Mouse (Mus musculus) liver, postnatal 0 days (tissue): Measurements from ENCODE around the gene F11r. TPM values are rescaled to one million over a fixed set of nuclear protein-coding genes. Genes with fewer than 3 reads are reported as not detected.

ENCODE experiments used
- ATAC-seq: fragments of 200-750 bp; cut with Nextera tagmentation; 2 replicates; pipeline ENCODE4 v1.8.0; 2017; ENCODE audit warnings: mild to moderate bottlenecking, moderate library complexity
- DNase-seq: peaks from one replicate; pipeline ENCODE4 v3.0.0-alpha.2; 2016
- H3K27ac ChIP-seq: fragments of 300-500 bp; sonication (generic); 2 replicates; pipeline ENCODE4 v1.5.1; 2014; ENCODE audit warnings: antibody characterized with exemption, moderate library complexity, mild to moderate bottlenecking, low read depth
- H3K27me3 ChIP-seq: fragments of 300-500 bp; sonication (generic); 2 replicates; pipeline ENCODE4 v1.6.1; 2014; ENCODE audit warnings: low read length, control low read depth, mixed read lengths; ENCODE audit not compliant: insufficient read depth
- H3K36me3 ChIP-seq: fragments of 300-500 bp; sonication (generic); replicated peaks from 2 replicates; pipeline ENCODE4 v1.6.1; 2014; ENCODE audit warnings: mild to moderate bottlenecking, control low read depth, low read length, moderate library complexity, mixed read lengths; ENCODE audit not compliant: insufficient read depth
- H3K4me1 ChIP-seq: fragments of 300-500 bp; sonication (generic); 2 replicates; pipeline ENCODE4 v1.6.1; 2014; ENCODE audit warnings: antibody characterized with exemption, mild to moderate bottlenecking, control low read depth; ENCODE audit not compliant: insufficient read depth
- H3K4me2 ChIP-seq: fragments of 300-500 bp; sonication (generic); 2 replicates; pipeline ENCODE4 v1.6.1; 2014; ENCODE audit warnings: low read depth, mild to moderate bottlenecking, low read length, moderate library complexity, mixed read lengths
- H3K4me3 ChIP-seq: fragments of 300-500 bp; sonication (generic); 2 replicates; pipeline ENCODE4 v1.5.1; 2014; ENCODE audit warnings: low read depth, low read length
- H3K9ac ChIP-seq: fragments of 300-500 bp; sonication (generic); replicated peaks from 2 replicates; pipeline ENCODE4 v1.6.1; 2014; ENCODE audit warnings: mild to moderate bottlenecking, moderate library complexity
- H3K9me3 ChIP-seq: fragments of 300-500 bp; sonication (generic); 2 replicates; pipeline ENCODE4 v1.6.1; 2016; ENCODE audit warnings: mild to moderate bottlenecking, control low read depth, low read length, mixed read lengths
- CTCF ChIP-seq: sonication (generic); IDR thresholded peaks from 2 replicates; pipeline ENCODE4 v1.5.1; 2016; ENCODE audit warnings: antibody characterized with exemption, low read depth
- EP300 ChIP-seq: IDR thresholded peaks from 2 replicates; pipeline ENCODE4 v1.6.1; 2016; ENCODE audit warnings: antibody characterized with exemption, low read depth, mild to moderate bottlenecking
- WGBS: fragments of 180-500 bp; shearing (Covaris S2); extraction: QIAGEN DNeasy Blood & Tissue Kit; methylation state at CpG from one replicate; pipeline ENCODE4 v1.1.7; 2014; ENCODE audit not compliant: insufficient replicate concordance; 5-methylcytosine and 5-hydroxymethylcytosine counted together
- polyA plus RNA-seq: library from polyadenylated mRNA; unstranded; fragments of >200 nt; fragmentation: Nextera tagmentation; extraction: Ambion mirVana; gene quantifications from 2 replicates; pipeline ENCODE4 v1.2.1, GENCODE M21; 2015

Gene F11r
- polyA plus RNA-seq, 1 experiment from 2014 or later, result 57.9 TPM

DNA sequence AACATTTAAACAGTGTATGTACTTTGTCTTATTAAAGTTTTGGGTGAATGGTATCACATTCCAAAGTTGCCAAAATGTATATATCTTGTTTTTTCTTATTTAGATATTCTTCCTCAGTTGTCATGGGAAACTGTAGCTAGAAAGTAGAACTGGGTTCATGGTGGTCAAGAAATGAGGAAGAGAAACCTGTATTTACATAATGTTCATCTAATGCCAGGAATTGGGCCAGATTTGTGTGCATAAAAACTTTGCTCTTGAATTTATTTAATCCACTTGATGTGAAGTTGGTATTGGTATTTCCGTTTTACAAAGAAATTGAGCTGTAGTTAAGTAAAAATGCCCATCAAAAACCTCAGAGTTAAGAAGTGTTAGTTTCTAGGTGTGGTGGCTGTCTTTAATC, 27.1 kb upstream of the F11r start:
- H3K4me1 ChIP-seq, result peaks cover 18% of the 10 kb centered on the region
- no peaks in the 10 kb centered on the region; the same call in 1 of the 2 replicates for H3K36me3 ChIP-seq
- DNase-seq (no peak), ATAC-seq (no peak)
- H3K9me3 ChIP-seq, result no peaks in the 10 kb centered on the region
- 90% methylated on average over 1 of the region's 1 CpGs for WGBS
- H3K4me3 ChIP-seq, result no peak overlapping the region
- H3K27me3 ChIP-seq, result no peaks in the 10 kb centered on the region
- H3K27ac ChIP-seq, result no peak overlapping the region
- H3K4me2 ChIP-seq, result no peak overlapping the region
- TF ChIP-seq CTCF (no peak), EP300 (no peak)
- H3K9ac ChIP-seq, result no peak overlapping the region

GRCm38 (mm10) chr1:171410947-171411484, 26.3 kb upstream of the F11r start, which contains the start of gene Usf1:
Usf1 (plus strand) TSS chr1:171411313.
- peak within 1 kb of the TSS; percentile 100 for H3K4me3 ChIP-seq
- DNase-seq (peak; percentile 94), ATAC-seq (peak; percentile 97)
- TF ChIP-seq CTCF (no peak; the same call in 1 of the 2 replicates), EP300 (peak; percentile 51; the same call in 1 of the 2 replicates)
- peaks cover 5% of the 10 kb centered on the region for H3K36me3 ChIP-seq
- WGBS, result 0% methylated on average over 36 of the region's 36 CpGs
- peak within 1 kb of the TSS; percentile 73 for H3K4me2 ChIP-seq
- peak within 1 kb of the TSS; percentile 98 for H3K9ac ChIP-seq
- no peaks in the 10 kb centered on the region for H3K9me3 ChIP-seq
- no peaks in the 10 kb centered on the region for H3K27me3 ChIP-seq
- peaks cover 18% of the 10 kb centered on the region for H3K4me1 ChIP-seq
- peak within 1 kb of the TSS; percentile 95 for H3K27ac ChIP-seq

DNA sequence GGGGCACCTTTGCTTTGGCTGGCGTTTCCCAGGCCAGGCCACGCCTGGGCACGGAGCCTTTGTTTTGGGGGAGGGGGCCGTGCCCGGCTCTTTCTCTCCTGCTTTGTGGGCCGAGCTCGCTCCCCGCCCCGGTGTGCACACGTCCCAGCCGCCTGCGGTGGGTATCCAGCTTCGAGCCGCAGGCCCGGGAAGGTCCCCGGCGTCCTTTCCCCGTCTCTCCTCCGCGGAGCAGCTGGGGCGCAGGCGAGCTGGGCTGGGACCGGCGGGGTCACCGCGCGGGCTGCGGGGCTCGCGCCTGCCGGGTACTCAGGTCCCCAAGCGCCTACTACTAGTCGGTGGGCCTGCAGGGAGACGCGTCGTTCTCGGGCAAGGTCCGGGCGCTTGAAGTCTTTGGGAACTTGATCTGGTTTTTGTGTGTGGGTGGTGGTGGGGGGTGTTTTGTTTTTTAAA, 25.8 kb upstream of the F11r start:
- H3K27me3 ChIP-seq, result no peaks in the 10 kb centered on the region
- DNase-seq (no peak), ATAC-seq (peak; percentile 75)
- peak overlapping the region; percentile 100 for H3K4me3 ChIP-seq
- WGBS, result under 1% methylated on average over 30 of the region's 39 CpGs
- peaks cover 18% of the 10 kb centered on the region for H3K4me1 ChIP-seq
- no peak for TF ChIP-seq EP300
- TF ChIP-seq CTCF, result no peak
- H3K9me3 ChIP-seq, result no peaks in the 10 kb centered on the region
- H3K27ac ChIP-seq, result peak overlapping the region; percentile 95
- H3K4me2 ChIP-seq, result peak overlapping the region; percentile 73
- H3K36me3 ChIP-seq, result peaks cover 10% of the 10 kb centered on the region
- peak overlapping the region; percentile 98 for H3K9ac ChIP-seq

GRCm38 (mm10) chr1:171412001-171412441, 25.3 kb upstream of the F11r start:
- Histone ChIP-seq H3K4me3 (peak overlapping the region; percentile 100), H3K27ac (peak overlapping the region; percentile 95), H3K4me2 (peak overlapping the region; percentile 73), H3K27me3 (no peaks in the 10 kb centered on the region), H3K9ac (peak overlapping the region; percentile 98), H3K4me1 (peaks cover 18% of the 10 kb centered on the region), H3K36me3 (peaks cover 15% of the 10 kb centered on the region), H3K9me3 (no peaks in the 10 kb centered on the region)
- ATAC-seq (0 out of 2 replicates have a peak, but pooled peaks have one; percentile 11), DNase-seq (peak; percentile 55)
- TF ChIP-seq EP300 (no peak), CTCF (0 out of 2 replicates have a peak, but pooled peaks have one; percentile 2)
- 0% methylated on average over 20 of the region's 20 CpGs for WGBS

GRCm38 (mm10) chr1:171412446-171412845, 24.9 kb upstream of the F11r start:
- Histone ChIP-seq H3K9me3 (no peaks in the 10 kb centered on the region), H3K4me2 (peak overlapping the region; percentile 73), H3K36me3 (peaks cover 19% of the 10 kb centered on the region), H3K27me3 (no peaks in the 10 kb centered on the region), H3K27ac (peak overlapping the region; percentile 95), H3K4me3 (peak overlapping the region; percentile 100), H3K4me1 (peaks cover 18% of the 10 kb centered on the region), H3K9ac (peak overlapping the region; percentile 98)
- 51% methylated on average over 3 of the region's 3 CpGs for WGBS
- no peak for ATAC-seq
- DNase-seq, result no peak
- TF ChIP-seq CTCF (no peak), EP300 (no peak)

DNA sequence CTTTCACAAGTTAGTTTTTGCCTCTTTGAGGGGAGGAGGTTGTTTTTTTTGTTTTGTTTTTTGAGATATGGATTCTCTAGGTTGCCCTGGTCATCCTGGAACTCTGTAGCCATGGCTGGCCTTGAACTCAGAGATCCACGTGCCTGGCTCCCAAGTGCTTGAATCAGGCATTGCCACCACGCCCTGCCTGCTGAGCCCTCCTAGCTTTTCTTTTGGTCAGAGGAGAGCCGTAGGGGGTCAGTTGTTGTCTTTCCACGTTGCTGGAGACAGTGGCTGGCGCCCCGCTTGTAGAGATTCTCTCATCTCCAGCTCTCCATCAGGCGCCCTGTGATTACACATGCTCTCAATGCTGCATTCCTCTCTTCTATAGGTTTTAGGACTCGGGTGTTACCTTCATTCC, 23.7 kb upstream of the F11r start:
- no peak for ATAC-seq

More for the DNA sequence above, 23.7 kb upstream of the F11r start:
- Histone ChIP-seq H3K4me3 (no peak overlapping the region), H3K4me1 (peaks cover 20% of the 10 kb centered on the region), H3K9me3 (no peaks in the 10 kb centered on the region), H3K36me3 (peaks cover 22% of the 10 kb centered on the region), H3K27me3 (no peaks in the 10 kb centered on the region), H3K9ac (no peak overlapping the region), H3K27ac (no peak overlapping the region), H3K4me2 (no peak overlapping the region)
- DNase-seq, result no peak
- no peak for TF ChIP-seq CTCF
- no peak for TF ChIP-seq EP300
- WGBS, result 72% methylated on average over 8 of the region's 8 CpGs
